Comparison of ENCODE assay signal across 10 mouse cellular contexts in the genomic region with DNA sequence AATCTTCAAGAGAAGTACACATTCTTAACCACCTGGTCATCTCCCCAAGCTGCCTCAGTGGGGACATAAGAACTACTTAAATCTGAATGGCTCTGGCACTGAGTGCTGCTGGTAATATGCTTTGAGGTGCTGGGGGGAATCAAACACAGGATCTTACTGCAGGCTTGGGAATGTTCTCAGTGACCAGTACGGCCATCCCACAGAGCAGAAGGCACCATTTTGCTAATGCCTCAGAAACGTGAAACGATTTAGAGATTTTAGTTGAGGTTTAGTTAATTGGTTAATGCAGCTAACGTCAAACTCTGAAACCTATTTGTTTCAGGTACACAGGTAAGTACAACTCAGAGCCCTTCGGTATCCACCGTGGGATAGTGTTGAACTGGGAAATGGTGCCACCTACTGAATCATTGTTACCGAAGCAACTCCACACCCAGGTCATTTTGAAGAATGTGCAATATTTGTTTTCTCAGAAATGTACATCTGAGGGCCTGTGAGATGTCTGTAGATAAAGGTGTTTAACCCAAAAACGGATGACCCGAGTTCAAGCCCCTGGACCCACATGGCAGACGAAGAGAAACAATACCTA. TPM values are rescaled to one million over a fixed set of nuclear protein-coding genes. Genes with fewer than 3 reads are reported as not detected.
DNase-seq lines count a peak whose midpoint lies in the region; ATAC-seq and TF ChIP-seq lines count a peak whose summit lies in the region.
"Had no signal": no experiment of that assay in that cellular context is flagged by ENCODE, and none has a peak within 500 bp of the region (broad histone marks: within the 10 kb centered on the region; RNA-seq: fewer than 3 reads in every experiment).

No protein-coding gene starts in this region.

- H3K27ac ChIP-seq in heart, embryonic 11.5 days (ENCODE audit: low read depth, low read length) = no peak overlapping the region
- H3K27ac ChIP-seq in midbrain, postnatal 0 days (ENCODE audit: low read depth, low read length) = no peak overlapping the region
- H3K27ac ChIP-seq in midbrain, embryonic 14.5 days (replicated peaks; ENCODE audit: low read depth, low read length) = no peak overlapping the region

- 54% methylated on average over 10 of the region's 10 CpGs for WGBS in heart, embryonic 11.5 days (ENCODE audit: insufficient replicate concordance)
- WGBS in midbrain, postnatal 0 days = 67% methylated on average over 10 of the region's 10 CpGs
- 71% methylated on average over 10 of the region's 10 CpGs for WGBS in midbrain, embryonic 14.5 days

- no peak overlapping the region for H3K4me2 ChIP-seq in heart, embryonic 11.5 days
- H3K4me2 ChIP-seq in midbrain, postnatal 0 days (ENCODE audit: low read depth, low read length, poor library complexity, severe bottlenecking) = no peak overlapping the region
- H3K4me2 ChIP-seq in midbrain, embryonic 14.5 days (ENCODE audit: low read length) = no peak overlapping the region

- DNase-seq in heart, adult 11 months = peak; percentile 72
- no peak for DNase-seq in midbrain, postnatal 0 days (ENCODE audit: low spot score)
- no peak for DNase-seq in midbrain, embryonic 14.5 days
- peak; percentile 48 to 52 for DNase-seq in kidney, postnatal 25 days
- DNase-seq in thymus, postnatal 4 days = peak; percentile 27
- no peak for DNase-seq in gastrocnemius, postnatal 4 days (ENCODE audit: low spot score in 2 of 2)
- DNase-seq in left cerebral cortex, adult 9 months (ENCODE audit: low spot score in 2 of 2) = no peak
- DNase-seq: cerebellum, postnatal 36 days; layer of hippocampus, postnatal 36 days had no signal

- TF ChIP-seq CTCF in midbrain, postnatal 0 days (IDR thresholded peaks at IDR 0.05) = peak; percentile 43

- H3K27me3 ChIP-seq in heart, embryonic 11.5 days (ENCODE audit: control insufficient read depth, insufficient read depth, low read length) = no peaks in the 10 kb centered on the region
- no peaks in the 10 kb centered on the region for H3K27me3 ChIP-seq in midbrain, postnatal 0 days (ENCODE audit: insufficient read depth, low read length)
- no peaks in the 10 kb centered on the region for H3K27me3 ChIP-seq in midbrain, embryonic 14.5 days (ENCODE audit: control insufficient read depth, insufficient read depth, low read length)

- no peaks in the 10 kb centered on the region for H3K4me1 ChIP-seq in heart, embryonic 11.5 days (ENCODE audit: control insufficient read depth, insufficient read depth, low read length)
- H3K4me1 ChIP-seq in midbrain, postnatal 0 days (ENCODE audit: insufficient read depth, low read length) = no peaks in the 10 kb centered on the region
- no peaks in the 10 kb centered on the region for H3K4me1 ChIP-seq in midbrain, embryonic 14.5 days (ENCODE audit: control insufficient read depth, insufficient read depth, low read length)

- no peaks in the 10 kb centered on the region for H3K36me3 ChIP-seq in heart, embryonic 11.5 days (ENCODE audit: control insufficient read depth, insufficient read depth, low read length)
- H3K36me3 ChIP-seq in midbrain, postnatal 0 days (ENCODE audit: insufficient read depth, low read length) = no peaks in the 10 kb centered on the region
- H3K36me3 ChIP-seq in midbrain, embryonic 14.5 days (ENCODE audit: control insufficient read depth, insufficient read depth, low read length) = no peaks in the 10 kb centered on the region

- no peak for ATAC-seq in heart, embryonic 11.5 days (replicated peaks; ENCODE audit: insufficient number of reproducible peaks, low FRiP score, low TSS enrichment)
- no peak for ATAC-seq in midbrain, postnatal 0 days (ENCODE audit: low FRiP score)
- no peak for ATAC-seq in midbrain, embryonic 14.5 days (ENCODE audit: low FRiP score, low TSS enrichment)

- no peak overlapping the region for H3K9ac ChIP-seq in heart, embryonic 11.5 days (ENCODE audit: low read depth, low read length)
- no peak overlapping the region for H3K9ac ChIP-seq in midbrain, postnatal 0 days (replicated peaks; ENCODE audit: low read length, poor library complexity, severe bottlenecking)
- no peak overlapping the region for H3K9ac ChIP-seq in midbrain, embryonic 14.5 days (replicated peaks; ENCODE audit: low read length)

- no peak overlapping the region for H3K4me3 ChIP-seq in heart, embryonic 11.5 days (ENCODE audit: low read depth, low read length)
- H3K4me3 ChIP-seq in midbrain, postnatal 0 days (ENCODE audit: low read depth, low read length) = no peak overlapping the region
- H3K4me3 ChIP-seq in midbrain, embryonic 14.5 days (replicated peaks; ENCODE audit: low read depth, low read length) = no peak overlapping the region

- H3K9me3 ChIP-seq in heart, embryonic 11.5 days (replicated peaks; ENCODE audit: control insufficient read depth, low read length) = no peaks in the 10 kb centered on the region
- no peaks in the 10 kb centered on the region for H3K9me3 ChIP-seq in midbrain, postnatal 0 days (ENCODE audit: low read length)
- H3K9me3 ChIP-seq in midbrain, embryonic 14.5 days (ENCODE audit: control insufficient read depth, low read length) = no peaks in the 10 kb centered on the region

RNA-seq across cellular contexts. Expression of a gene that starts 7.6 kb away (rescaled TPM):
- 25.2 and 26.0 TPM in 2 replicates for polyA plus RNA-seq in heart, embryonic 11.5 days (2014; fragmentation: Nextera tagmentation; extraction: Ambion mirVana)
- 38.3 and 39.6 TPM in 2 replicates for total RNA-seq in midbrain, postnatal 0 days (2014; rRNA removed)
- 16.7 and 17.1 TPM in 2 replicates for polyA plus RNA-seq in midbrain, postnatal 0 days (2015; fragmentation: Nextera tagmentation; extraction: Ambion mirVana)
- polyA plus RNA-seq in midbrain, embryonic 14.5 days (2014; fragmentation: Nextera tagmentation; extraction: Ambion mirVana) = 37.5 and 38.9 TPM in 2 replicates
- 10 to 100 TPM; 24.7 to 26.6 TPM for total RNA-seq in gastrocnemius, postnatal 4 days (2021)

RNA-seq across cellular contexts. Expression of a gene that starts 31.5 kb away (rescaled TPM):
- polyA plus RNA-seq in heart, embryonic 11.5 days (2014; fragmentation: Nextera tagmentation; extraction: Ambion mirVana) = 40.6 and 48.3 TPM in 2 replicates
- total RNA-seq in midbrain, postnatal 0 days (2014; rRNA removed) = 26.3 and 34.5 TPM in 2 replicates
- 36.9 and 47.6 TPM in 2 replicates for polyA plus RNA-seq in midbrain, postnatal 0 days (2015; fragmentation: Nextera tagmentation; extraction: Ambion mirVana)
- polyA plus RNA-seq in midbrain, embryonic 14.5 days (2014; fragmentation: Nextera tagmentation; extraction: Ambion mirVana) = 61.8 and 65.5 TPM in 2 replicates
- total RNA-seq in gastrocnemius, postnatal 4 days (2021) = 10 to 100 TPM; 25.4 to 32.1 TPM

Comparison
In these comparisons a context has a peak if more than half of its experiments do, and no peak if none do; other contexts are left out.
1. DNase-seq: peak in heart, adult 11 months (single experiment), kidney, postnatal 25 days (2 of 2) and thymus, postnatal 4 days (single experiment); none in midbrain, postnatal 0 days (single experiment), midbrain, embryonic 14.5 days (single experiment), gastrocnemius, postnatal 4 days (0 of 2) and left cerebral cortex, adult 9 months (0 of 2).